Mouse (Mus musculus) E14TG2a.4 (cell line): Measurements from ENCODE around the gene 1500011B03Rik.
"Not testable (repeated sequence)": the region's sequence is repeated elsewhere in the genome, so short reads cannot be mapped to it uniquely, and the experiment has no call there.

Source experiments
- H3K27me3 ChIP-seq: 2 replicates; pipeline ENCODE4 v1.6.1; 2014; ENCODE audit warnings: low read length, control low read depth; ENCODE audit not compliant: insufficient read depth
- H3K36me3 ChIP-seq: 2 replicates; pipeline ENCODE4 v1.6.1; 2014; ENCODE audit warnings: low read length, control low read depth; ENCODE audit not compliant: insufficient read depth
- H3K4me1 ChIP-seq: replicated peaks from 2 replicates; pipeline ENCODE4 v1.6.1; 2014; ENCODE audit warnings: low read depth, low read length, control low read depth
- H3K4me3 ChIP-seq: replicated peaks from 2 replicates; pipeline ENCODE4 v1.5.1; 2014; ENCODE audit warnings: mild to moderate bottlenecking, low read length
- H3K9me3 ChIP-seq: 2 replicates; pipeline ENCODE4 v1.6.1; 2014; ENCODE audit warnings: low read length, control low read depth
- CTCF ChIP-seq: conservative IDR thresholded peaks from 2 replicates; pipeline ENCODE4 v1.5.1; 2014; ENCODE audit warnings: low read length
- NANOG ChIP-seq: IDR thresholded peaks from 2 replicates; pipeline ENCODE4 v1.6.1; 2014; ENCODE audit warnings: borderline replicate concordance, low read length, mixed read lengths
- POU5F1 ChIP-seq: IDR thresholded peaks from 2 replicates; pipeline ENCODE4 v1.6.1; 2014; ENCODE audit warnings: low read length, borderline replicate concordance

The 1500011B03Rik gene

DNA sequence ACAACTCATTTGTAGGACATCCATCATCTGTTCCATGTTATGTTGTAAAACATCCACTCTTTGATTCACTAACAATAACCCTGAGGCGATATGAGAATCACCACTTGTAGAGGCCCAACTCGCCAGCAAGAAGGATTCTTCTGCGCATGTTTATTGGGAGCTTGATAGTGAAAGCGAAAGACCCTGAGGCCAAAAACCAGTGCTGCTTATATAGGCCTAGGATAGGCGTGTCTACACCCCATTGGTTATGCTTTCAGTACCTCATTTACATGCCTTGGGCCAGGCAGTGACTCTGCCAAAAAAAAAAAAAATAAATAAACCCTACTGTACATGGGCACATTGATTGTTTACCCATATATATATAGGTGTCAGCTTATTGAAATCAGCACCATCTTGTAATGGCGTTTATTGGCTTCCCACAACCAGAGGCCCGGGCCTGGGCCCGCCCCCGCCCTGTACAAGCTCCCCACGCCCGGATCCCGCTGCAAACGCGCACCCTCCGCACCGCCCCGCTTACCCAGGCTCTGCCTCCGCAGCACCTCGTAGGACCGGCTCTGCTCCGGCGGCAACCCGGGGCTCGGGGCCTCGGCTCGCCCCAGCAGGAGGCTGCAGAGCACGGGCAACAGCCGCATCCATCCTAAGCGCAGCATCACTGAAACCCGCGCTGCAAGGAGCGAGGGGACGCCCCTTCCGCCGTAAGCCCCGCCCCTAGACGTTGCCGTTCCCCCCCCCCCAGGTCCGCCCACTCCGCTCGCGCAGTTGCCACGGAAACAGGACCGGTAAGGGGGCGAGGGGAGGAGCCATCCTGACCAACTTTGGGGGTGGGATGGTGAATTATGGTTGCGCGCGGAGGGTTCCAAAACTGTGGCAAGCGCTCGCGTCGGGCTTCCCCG lies at the start of gene 1500011B03Rik:
1500011B03Rik (minus strand) TSS at position 673 of the 893 bp plus-strand sequence.
- Histone ChIP-seq H3K9me3 (peaks cover 30% of the 10 kb centered on the region), H3K4me1 (peaks cover 40% of the 10 kb centered on the region), H3K27me3 (no peaks in the 10 kb centered on the region), H3K36me3 (peaks cover 23% of the 10 kb centered on the region), H3K4me3 (peak within 1 kb of the TSS; percentile 89)
- TF ChIP-seq POU5F1 (no peak), CTCF (no peak), NANOG (no peak)

DNA sequence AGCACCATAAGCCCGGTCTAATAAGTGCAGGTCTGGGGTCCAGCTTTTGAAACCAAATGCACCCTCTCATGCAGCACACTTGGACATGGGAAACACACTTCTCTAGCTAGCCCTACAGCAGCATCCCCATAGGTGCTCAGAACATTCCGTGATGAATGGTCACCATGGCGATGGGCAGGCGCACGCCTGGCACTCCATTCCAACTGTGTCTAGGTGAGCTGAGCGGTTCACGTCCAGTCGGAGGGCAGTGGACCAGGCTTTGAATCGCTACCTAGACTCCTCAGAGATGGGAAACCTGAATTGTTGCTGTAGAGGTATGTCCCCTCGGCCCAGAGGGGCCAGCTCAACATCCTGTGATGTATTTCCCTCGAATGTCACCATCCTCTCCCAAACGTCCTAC lies 42.0 kb upstream of the 1500011B03Rik start:
- Histone ChIP-seq H3K9me3 (peaks cover 6% of the 10 kb centered on the region; the same call in 1 of the 2 replicates), H3K36me3 (no peaks in the 10 kb centered on the region), H3K27me3 (peaks cover 7% of the 10 kb centered on the region), H3K4me3 (no peak overlapping the region), H3K4me1 (no peaks in the 10 kb centered on the region)
- no peak for TF ChIP-seq NANOG
- no peak for TF ChIP-seq POU5F1
- TF ChIP-seq CTCF = no peak

DNA sequence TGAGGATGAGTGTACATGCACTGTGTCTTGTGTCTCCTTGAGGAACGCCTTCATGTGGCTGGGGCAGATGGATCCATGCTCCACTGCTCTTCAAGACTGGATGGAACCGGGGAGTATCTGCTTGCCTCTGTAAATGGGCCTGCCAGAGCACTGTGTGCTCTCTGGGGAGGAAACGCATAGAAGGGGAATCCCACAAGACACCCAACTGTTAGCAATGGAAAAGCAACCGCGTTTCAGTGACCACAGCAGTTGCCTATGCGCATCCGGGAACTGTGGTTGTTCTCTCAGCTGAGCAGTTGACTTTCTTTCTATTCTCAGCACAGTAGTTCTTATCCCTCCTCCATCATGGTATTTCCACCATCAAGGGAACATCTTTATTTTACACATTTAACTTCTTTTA lies 41.5 kb upstream of the 1500011B03Rik start:
- Histone ChIP-seq H3K9me3 (peaks cover 6% of the 10 kb centered on the region; the same call in 1 of the 2 replicates), H3K36me3 (no peaks in the 10 kb centered on the region), H3K4me1 (no peaks in the 10 kb centered on the region), H3K4me3 (no peak overlapping the region), H3K27me3 (peaks cover 9% of the 10 kb centered on the region)
- TF ChIP-seq CTCF (no peak), POU5F1 (no peak), NANOG (no peak)

DNA sequence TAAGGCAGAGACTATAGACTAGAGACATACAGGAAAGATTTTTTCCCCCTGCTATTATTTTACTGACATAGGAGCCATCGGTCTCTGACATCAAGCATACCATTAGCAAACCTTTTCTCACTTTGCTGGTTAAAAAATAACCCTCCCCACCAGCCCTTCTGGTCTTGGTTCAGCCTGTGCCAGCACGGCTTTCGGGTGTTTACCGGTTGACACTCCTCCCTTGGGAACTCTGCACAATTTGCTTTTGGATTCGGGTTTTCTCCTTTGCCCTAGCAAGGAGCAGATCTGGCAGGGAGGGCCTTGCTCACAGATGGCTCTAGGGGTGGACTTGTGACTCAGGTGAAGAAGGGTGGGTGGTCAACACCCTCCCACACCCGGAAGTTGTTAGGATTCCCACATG lies 38.5 kb upstream of the 1500011B03Rik start:
- H3K4me1 ChIP-seq = peaks cover 14% of the 10 kb centered on the region
- TF ChIP-seq NANOG (no peak), POU5F1 (no peak), CTCF (no peak)
- H3K4me3 ChIP-seq = no peak overlapping the region

DNA sequence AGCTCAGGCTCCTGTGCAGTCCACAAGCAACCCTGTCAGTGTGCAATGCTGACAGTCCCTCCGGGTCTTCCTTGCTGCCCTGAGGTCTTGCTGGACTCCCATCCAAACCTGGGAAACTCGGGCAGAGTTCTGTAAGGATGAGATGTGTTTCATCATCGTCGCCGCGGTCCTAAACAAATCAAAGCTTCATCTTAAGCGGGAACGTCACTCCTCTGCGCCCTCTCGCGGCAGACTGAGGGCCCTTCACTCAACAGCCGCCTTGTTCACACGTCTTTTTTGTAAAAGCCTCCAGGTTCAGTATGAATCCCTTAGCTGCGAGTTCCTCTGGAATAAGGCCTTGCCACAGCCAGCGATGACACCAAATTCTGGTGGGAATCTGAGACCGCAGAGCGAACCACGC lies 36.0 kb upstream of the 1500011B03Rik start:
- Histone ChIP-seq H3K9me3 (no peaks in the 10 kb centered on the region), H3K4me1 (peaks cover 17% of the 10 kb centered on the region), H3K27me3 (peaks cover 46% of the 10 kb centered on the region), H3K4me3 (peak overlapping the region; percentile 41; the same call in 1 of the 2 replicates), H3K36me3 (no peaks in the 10 kb centered on the region)
- peak; percentile 81 for TF ChIP-seq CTCF
- no peak; the same call in 1 of the 2 replicates for TF ChIP-seq NANOG
- TF ChIP-seq POU5F1 = no peak

More for the DNA sequence above, 38.5 kb upstream of the 1500011B03Rik start:
- H3K27me3 ChIP-seq = peaks cover 36% of the 10 kb centered on the region
- no peaks in the 10 kb centered on the region for H3K36me3 ChIP-seq
- no peaks in the 10 kb centered on the region for H3K9me3 ChIP-seq

DNA sequence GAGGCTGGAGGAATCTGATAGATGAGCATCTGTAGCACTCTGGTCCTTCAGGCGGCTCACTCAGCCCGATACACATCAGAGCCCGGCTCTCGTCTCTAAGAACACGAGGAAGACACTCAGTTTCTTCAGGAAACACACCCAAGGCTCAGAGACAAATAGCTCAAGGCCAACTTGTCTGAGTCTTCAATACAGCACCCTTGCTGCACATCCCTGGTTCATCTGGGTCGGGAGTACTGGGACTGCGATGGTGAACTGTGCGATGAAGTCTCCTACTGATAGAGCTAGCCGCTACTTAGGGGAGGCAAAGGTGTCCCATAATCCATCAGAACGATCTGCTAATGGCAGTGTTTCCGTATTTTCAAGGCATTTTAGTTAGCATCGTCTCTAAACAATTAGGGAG lies 35.3 kb upstream of the 1500011B03Rik start, which contains the start of gene Gm9936:
Gm9936 (minus strand) TSS at position 101 of the 400 bp plus-strand sequence.
- Histone ChIP-seq H3K27me3 (peaks cover 46% of the 10 kb centered on the region), H3K4me1 (peaks cover 19% of the 10 kb centered on the region), H3K9me3 (no peaks in the 10 kb centered on the region), H3K36me3 (no peaks in the 10 kb centered on the region), H3K4me3 (peak within 1 kb of the TSS; percentile 41; the same call in 1 of the 2 replicates)
- TF ChIP-seq CTCF (no peak), POU5F1 (no peak), NANOG (no peak)

DNA sequence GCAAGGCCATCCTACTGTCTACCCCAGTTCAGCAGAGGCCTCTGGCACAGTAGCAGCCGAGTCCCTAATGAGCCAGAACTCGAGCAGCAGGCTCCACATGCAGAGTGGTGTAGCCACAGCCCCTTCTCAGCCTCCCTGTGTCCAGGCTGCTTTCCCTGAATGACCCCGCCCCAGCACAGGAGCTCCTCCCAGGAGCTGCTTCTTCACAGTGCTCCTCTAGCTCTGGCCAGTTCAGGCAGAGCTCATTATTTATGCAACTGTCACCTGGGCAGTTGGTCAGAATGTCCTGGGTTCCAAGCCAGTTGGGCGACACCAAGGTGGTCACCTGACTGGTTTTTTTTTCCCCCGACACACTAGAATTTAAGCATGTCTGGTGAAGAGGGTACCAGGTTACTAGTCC lies 30.1 kb upstream of the 1500011B03Rik start, which contains the start of gene 4930519G04Rik:
4930519G04Rik (plus strand) TSS at position 301 of the 400 bp plus-strand sequence.
- peaks cover 37% of the 10 kb centered on the region for H3K27me3 ChIP-seq
- H3K36me3 ChIP-seq, H3K9me3 ChIP-seq, H3K4me3 ChIP-seq: not testable (repeated sequence)
- peaks cover 21% of the 10 kb centered on the region for H3K4me1 ChIP-seq

DNA sequence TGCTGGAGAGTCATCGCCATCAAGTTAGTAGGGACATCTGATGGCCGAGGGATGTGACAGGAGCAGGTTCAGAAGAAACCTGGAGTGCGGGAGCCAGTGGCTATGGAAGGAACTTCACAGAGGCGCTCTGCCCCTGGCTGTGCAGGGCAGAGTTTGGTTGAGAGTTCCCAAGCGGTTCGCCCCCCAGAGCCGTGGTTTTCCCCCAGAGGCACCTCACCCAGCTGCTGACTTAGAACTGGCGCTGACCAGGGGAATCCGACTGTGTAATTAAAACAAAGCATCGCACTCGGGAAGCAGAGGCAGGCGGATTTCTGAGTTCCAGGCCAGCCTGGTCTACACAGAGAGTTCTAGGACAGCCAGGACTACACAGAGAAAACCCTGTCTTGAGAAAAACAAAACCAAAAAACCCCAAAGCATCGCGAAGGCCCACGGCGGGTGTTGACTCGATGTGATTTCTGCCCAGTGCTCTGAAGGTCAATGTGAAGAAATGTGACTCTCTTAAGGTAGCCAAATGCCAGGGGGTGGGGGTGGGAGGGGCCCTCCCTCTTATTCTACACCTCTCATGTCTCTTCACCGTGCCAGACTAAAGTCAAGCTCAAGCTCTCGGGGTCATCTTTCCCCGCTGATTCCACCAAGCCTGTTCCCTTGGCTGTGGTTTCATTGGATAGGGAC lies 28.4 kb upstream of the 1500011B03Rik start:
- Histone ChIP-seq H3K4me1 (peaks cover 34% of the 10 kb centered on the region), H3K27me3 (peaks cover 21% of the 10 kb centered on the region), H3K36me3 (no peaks in the 10 kb centered on the region), H3K9me3 (no peaks in the 10 kb centered on the region), H3K4me3 (no peak overlapping the region)
- no peak for TF ChIP-seq NANOG
- no peak for TF ChIP-seq POU5F1
- no peak for TF ChIP-seq CTCF

DNA sequence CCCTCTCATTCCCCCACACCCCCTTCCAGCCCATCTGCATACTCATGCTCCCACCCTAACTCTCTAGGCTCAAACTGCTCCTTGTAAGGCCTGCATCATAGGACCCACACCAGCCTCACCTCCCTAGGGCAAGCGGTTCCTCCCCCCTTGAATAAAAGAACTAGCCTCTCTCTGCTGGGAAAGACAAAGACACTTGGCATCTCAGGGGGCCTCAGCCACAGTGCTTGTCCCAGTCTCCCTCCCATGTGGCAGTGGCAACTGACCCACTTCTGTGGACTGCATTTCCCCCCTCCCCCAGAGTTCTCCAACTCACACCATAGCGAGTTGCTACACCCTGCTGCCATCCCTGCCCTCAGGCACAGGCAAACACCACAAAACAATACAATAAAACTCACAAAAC lies 21.1 kb upstream of the 1500011B03Rik start:
- H3K9me3 ChIP-seq, H3K36me3 ChIP-seq, H3K4me3 ChIP-seq, H3K27me3 ChIP-seq: not testable (repeated sequence)
- H3K4me1 ChIP-seq = peaks cover 55% of the 10 kb centered on the region
